Mouse (Mus musculus) urinary bladder, postnatal 0 days (tissue): ENCODE measurements around the gene Ap5s1. TPM values are rescaled to one million over a fixed set of nuclear protein-coding genes. Genes with fewer than 3 reads are reported as not detected.

Experiments
- polyA plus RNA-seq: library from polyadenylated mRNA; unstranded; fragments of >200 nt; fragmentation: Nextera tagmentation; extraction: Ambion mirVana; gene quantifications from 2 replicates; pipeline ENCODE4 v1.2.1, GENCODE M21; 2015

The Ap5s1 gene
- polyA plus RNA-seq: 20.5 and 22.4 TPM in 2 replicates

DNA sequence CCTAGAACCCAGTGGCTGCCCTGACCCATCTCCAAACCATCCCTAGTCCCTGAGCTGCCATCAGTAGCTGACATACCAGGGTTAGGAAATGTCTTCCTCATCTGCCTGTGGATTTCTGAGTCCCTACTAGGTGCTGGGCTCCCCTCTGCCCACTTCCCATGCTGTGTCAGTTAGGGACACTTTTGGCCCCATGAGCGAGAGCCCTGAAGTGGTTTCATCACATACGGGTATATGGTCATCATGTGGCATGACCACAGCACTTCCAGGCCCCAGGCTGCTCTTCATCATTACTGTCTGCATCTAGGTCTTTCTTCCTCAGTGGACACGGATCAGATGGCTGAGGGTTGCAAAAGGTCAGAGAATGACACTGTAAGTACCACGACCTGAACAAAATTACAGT lies at the start of gene Ap5s1:
TSS of gene Ap5s1 (plus strand) at position 301 of the 400 bp plus-strand sequence.

DNA sequence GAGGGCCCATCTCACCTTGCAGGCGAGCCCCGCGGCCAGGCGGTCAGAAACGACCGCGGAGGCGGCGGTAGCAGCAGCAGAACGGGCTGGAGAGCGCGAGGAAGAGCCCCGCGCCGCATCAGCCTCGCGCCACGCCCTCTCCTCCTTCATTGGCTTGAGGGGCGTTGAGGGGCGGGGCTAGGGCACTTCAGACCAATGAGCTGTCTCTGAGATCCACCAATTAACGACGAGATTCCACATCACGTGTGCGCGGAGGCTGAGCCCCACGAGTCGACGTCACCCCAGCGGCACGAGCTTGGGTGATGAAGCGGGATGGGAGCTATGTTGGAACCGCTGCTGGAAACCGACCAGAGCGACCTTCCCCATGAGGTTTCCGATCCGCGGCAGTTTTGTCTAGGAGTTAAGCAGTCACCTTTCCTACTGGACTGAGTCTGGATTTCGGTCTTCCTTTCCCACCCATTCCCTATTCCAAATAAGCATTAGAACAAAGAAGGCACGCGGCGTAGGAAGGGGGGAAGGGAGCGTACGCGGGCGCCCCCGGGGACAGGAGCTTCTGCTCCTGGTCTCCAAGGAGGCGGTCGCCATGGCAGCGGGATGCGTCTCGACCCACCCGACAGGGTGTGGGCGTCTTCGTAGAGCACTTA lies 46.8 kb upstream of the Ap5s1 start, which contains the start of gene 1700037H04Rik:
TSS of gene 1700037H04Rik (minus strand) at position 144 of the 644 bp plus-strand sequence.

DNA sequence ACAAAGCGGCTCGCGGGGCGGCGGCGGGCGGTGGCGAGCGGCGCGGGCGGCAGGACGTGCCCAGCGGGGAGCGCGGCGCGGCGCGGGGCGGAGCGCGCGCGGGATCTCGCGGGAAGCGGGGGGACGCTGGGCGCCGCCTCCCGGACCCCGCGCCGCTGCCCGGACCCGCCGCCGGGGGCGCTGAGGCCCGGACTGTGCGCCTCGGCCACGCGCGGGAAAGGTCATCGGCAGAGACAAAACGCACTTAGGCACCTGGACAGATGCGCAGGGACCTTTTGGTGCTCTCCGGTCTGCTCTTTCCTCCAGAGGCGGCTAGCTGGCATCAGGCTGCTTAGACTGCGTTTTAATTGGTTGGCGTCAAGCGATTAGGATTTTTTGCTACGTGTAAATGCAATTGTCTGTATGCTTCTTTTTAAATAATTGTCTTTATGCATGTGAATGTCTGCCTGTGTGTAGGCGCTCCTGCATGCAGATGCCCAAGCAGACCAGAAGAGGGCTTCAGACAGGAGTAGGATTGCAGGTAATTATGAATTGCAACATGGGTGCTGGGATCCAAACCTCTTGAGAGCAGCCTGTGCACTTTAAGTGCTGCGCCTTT lies 26.8 kb upstream of the Ap5s1 start, which contains the start of gene Cenpb:
TSS of gene Cenpb (minus strand) at position 78 of the 598 bp plus-strand sequence.

DNA sequence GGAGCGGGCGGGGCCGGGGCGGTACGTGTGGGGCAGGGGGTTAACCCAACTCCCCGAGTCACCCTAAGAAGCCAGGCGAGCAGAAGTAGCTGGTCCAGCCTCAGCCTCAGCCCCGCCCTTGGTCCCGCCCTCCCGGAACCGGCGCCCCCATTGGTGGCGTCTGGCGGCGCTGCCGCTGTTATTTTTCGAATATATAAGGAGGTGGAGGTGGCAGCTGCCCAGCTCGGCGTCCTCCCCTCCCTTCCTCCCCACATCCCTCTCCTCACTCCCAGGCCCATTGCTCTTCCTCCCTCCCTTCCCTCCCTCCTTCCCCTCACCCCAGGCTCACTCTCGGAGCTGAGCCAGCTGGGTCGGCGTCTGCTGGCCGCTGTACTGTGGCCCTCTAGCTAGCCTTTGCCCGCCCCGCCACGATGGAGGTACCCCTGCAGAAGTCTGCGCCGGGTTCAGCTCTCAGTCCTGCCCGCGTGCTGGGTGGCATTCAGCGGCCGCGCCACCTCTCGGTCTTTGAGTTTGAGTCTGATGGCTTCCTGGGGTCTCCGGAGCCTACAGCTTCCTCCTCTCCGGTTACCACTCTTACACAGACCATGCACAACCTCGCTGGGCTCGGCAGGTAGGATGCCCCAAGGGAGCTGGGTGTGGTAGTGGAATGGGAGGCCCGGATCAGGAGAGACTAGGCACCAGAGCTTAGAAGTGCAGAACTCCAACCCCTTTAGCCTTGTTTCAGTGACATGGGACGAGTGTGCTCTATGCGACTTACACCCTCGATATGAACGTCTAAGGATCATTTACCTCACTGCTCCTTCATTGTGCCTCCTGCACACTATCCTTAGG lies 19.9 kb upstream of the Ap5s1 start, which contains the start of the genes Cdc25b and Spef1:
TSS of gene Cdc25b (plus strand) at position 179 of the 831 bp plus-strand sequence.
TSS of gene Spef1 (minus strand) at position 512 of the 831 bp plus-strand sequence.

DNA sequence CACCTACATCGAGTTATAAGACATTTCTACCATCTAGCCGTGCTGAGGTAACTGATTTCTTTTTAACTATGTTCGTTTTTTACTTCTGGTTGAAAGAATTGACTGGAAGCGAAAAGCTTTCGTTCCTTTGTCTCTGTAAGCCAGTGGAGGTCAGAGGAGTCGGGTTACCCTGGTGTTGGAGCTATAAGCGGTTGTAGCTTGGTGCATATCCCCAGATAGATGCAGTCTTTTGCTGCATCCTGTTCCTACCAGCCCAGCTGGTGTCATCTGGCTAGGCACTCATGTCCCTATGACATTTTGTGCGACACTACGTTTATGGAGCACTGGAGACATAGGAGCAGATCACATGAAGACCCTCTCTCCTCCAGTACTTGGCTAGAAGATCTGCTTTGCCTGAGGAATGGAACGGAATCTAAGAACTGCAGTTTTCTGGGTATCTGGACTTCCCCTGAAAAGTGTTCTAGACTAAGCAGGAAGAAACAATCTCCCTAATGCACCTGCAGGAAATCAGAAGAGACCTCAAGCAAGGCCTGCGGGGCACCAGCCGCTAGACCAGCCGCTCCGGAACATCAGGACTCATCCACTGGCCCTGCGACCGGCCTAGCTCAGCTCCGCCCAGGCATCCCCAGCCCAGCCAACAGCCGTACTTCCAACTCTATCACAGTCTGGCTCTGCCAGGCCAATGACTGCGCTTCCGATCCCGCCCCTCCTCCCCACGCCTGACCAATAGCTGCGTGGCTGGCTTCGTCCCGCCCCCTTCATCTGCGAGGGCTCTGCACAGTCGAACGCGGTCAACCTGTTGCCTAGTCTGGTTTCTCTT lies 26.6 kb downstream of the Ap5s1 start, which contains the start of gene Mavs:
TSS of gene Mavs (plus strand) at position 757 of the 820 bp plus-strand sequence.

DNA sequence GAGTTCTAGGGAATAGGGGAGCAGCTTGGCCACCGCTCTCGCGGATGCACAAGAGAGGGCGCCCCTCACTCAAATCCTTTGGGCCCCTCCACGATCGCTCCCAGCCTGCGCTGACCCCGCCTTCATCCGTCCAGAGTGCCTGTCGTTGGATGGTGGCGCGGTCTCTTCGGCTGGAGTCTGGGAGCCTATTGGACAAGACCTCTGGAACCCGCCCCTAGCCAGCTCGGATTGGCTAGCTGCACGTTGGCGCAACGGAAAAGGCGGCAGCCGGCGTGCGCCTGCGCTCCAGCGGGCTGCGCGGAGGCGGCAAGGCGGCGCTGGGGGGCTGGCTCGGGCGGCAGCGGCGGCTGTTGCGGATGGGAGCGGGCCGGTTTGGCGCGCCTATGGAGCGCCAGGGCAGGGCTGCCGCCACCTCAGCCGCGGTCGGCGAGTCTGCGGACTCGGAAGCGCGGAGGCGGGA lies 55.4 kb downstream of the Ap5s1 start, which contains the start of gene Pank2:
TSS of gene Pank2 (plus strand) at position 283 of the 460 bp plus-strand sequence.

Other genes starting within 250 kb of the Ap5s1 start
- 88.3 and 99.6 TPM in 2 replicates for gene Gfra4, start 164.0 kb upstream of the Ap5s1 start, polyA plus RNA-seq
- gene Adam33, start 143.3 kb upstream of the Ap5s1 start, polyA plus RNA-seq: 77.8 and 88.7 TPM in 2 replicates
- gene Siglec1, start 120.3 kb upstream of the Ap5s1 start, polyA plus RNA-seq: 1.4 and 2.6 TPM in 2 replicates
- 9.5 and 10.1 TPM in 2 replicates for gene Hspa12b, start 79.8 kb upstream of the Ap5s1 start, polyA plus RNA-seq
- not detected in 2 replicates for gene Gm11037, start 73.6 kb upstream of the Ap5s1 start, polyA plus RNA-seq
- gene 1700037H04Rik, start 47.0 kb upstream of the Ap5s1 start, polyA plus RNA-seq: 39.0 and 42.4 TPM in 2 replicates
- gene Cenpb, start 27.0 kb upstream of the Ap5s1 start, polyA plus RNA-seq: 14.9 and 15.0 TPM in 2 replicates
- gene Cdc25b, start 20.1 kb upstream of the Ap5s1 start, polyA plus RNA-seq: 19.0 and 21.6 TPM in 2 replicates
- gene Spef1, start 19.8 kb upstream of the Ap5s1 start, polyA plus RNA-seq: 2.2 and 2.6 TPM in 2 replicates
- gene Mavs, start 27.0 kb downstream of the Ap5s1 start, polyA plus RNA-seq: 17.7 and 17.9 TPM in 2 replicates
- gene Pank2, start 55.4 kb downstream of the Ap5s1 start, polyA plus RNA-seq: 25.2 and 30.5 TPM in 2 replicates
- gene Rnf24, start 145.8 kb downstream of the Ap5s1 start, polyA plus RNA-seq: 1.5 and 1.9 TPM in 2 replicates